Mouse (Mus musculus) left cerebral cortex, adult 9 months (tissue): Measurements from ENCODE around the gene Ddost.
"Not testable (repeated sequence)": the region's sequence is repeated elsewhere in the genome, so short reads cannot be mapped to it uniquely, and the experiment has no call there.

Source experiments
- DNase-seq, 2 experiments: peaks; one replicate each; pipeline ENCODE4 v3.0.0; 2022; ENCODE audit warnings: low spot score in 2 of 2

Ddost gene

DNA sequence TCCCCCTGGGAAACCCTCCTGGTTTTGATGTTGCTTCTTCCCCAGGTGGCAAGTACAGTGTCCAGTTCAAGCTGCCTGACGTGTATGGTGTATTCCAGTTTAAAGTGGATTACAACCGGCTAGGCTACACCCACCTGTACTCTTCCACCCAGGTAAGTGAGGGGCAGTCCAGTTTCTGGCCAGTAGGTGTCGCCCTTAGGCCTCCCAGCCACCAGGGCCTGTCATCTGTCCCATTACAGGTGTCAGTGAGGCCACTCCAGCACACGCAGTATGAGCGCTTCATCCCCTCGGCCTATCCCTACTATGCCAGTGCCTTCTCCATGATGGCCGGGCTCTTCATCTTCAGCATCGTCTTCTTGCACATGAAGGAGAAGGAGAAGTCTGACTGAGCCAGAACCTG lies 7.1 kb downstream of the Ddost start:
- peak in 1 of 2 experiments; percentile 55 for DNase-seq

DNA sequence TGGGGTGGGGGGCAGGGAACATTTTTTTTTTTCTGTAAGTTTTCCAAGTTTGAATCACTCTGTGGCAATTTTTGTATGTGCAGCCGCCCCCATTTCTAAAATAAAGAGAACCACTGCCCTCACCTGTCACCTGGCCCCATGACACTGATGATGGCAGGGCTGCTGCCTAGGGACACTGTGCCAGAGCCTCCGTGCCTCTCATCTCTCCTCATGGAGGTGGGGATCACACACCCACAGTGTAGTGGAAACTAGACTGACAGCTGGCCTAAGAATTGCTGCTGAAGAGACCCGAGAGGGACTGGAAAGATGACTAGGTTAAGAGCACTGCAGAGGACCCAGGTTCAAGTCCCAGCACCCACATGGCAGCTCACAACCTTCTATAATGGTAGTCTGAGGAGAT lies 7.6 kb downstream of the Ddost start:
- DNase-seq: no peak

DNA sequence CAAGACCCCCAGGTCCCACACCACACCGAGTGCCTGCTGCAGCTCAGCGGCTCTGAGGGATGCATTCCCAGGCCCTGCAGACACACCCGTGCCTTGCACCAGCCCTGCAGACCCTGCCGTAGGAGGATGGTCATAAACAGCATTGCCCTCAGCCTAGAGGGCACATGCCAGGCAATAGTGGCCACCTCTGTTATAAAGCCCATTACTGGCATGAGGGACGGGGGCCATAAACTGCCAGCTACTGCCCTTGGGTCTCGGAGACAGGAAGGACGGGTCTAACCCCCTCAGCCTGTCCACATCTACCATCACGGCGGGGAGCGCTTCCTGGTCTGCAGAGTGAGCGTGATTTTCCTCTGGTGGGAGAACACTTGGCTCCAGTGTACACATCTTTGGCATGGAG lies 8.5 kb downstream of the Ddost start:
- no peak for DNase-seq

DNA sequence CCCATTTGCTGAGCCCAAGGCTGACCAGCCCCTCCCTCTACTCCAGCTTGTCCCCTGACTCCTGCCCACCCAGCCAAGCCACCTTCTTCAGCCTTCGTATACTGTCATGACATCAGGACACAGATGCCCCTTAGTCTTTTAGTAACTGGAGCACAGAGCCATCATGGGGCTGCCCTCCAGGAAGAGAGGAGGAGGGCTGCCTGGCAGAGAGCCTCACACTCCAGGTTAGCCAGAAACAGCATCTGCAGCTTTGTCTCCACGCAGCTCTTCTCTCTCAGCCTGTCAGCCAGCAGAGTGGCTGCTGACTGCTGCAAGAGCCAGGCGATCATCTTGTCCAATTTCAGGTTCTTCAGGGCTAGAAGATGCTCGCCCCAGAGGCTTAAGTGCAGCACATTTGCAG lies 9.3 kb downstream of the Ddost start:
- DNase-seq: no peak

DNA sequence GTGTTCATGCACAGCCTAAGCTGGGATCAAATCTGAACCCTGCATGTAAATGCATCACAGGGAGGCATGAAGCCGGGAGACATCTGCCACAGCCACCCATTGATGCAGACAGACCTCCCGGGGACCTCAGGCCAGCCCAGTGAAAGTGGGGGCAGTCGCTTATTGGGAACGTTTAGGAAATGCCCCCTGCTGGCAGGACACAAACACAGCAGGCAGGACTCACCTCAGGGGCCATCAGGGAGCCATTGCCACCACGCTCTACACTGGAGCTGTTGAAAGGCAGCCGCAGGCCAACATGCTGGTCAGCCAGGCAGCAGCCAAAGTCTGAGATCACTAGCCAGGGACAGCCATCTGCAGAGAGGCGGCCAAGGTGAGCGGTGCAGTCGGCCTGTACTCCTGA lies 11.3 kb downstream of the Ddost start:
- no peak for DNase-seq

DNA sequence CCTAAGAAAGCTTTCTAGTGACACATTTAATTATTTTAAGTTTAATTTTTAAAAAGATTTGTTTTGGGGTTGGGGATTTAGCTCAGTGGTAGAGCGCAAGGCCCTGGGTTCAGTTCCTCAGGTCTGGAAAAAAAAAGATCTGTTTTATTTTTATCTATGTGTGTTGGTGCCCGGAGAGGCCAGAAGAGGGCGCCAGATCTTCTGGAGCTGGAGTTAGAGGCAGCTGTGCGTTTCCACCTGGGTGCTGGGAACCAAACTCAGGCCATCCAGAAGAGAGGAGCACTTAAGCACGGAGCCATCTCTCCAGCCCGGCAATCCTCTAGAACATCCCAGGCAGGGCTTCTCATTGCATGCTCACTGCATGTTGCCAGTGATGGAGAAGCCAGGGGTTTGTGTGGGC lies 11.8 kb downstream of the Ddost start:
- DNase-seq: no peak

DNA sequence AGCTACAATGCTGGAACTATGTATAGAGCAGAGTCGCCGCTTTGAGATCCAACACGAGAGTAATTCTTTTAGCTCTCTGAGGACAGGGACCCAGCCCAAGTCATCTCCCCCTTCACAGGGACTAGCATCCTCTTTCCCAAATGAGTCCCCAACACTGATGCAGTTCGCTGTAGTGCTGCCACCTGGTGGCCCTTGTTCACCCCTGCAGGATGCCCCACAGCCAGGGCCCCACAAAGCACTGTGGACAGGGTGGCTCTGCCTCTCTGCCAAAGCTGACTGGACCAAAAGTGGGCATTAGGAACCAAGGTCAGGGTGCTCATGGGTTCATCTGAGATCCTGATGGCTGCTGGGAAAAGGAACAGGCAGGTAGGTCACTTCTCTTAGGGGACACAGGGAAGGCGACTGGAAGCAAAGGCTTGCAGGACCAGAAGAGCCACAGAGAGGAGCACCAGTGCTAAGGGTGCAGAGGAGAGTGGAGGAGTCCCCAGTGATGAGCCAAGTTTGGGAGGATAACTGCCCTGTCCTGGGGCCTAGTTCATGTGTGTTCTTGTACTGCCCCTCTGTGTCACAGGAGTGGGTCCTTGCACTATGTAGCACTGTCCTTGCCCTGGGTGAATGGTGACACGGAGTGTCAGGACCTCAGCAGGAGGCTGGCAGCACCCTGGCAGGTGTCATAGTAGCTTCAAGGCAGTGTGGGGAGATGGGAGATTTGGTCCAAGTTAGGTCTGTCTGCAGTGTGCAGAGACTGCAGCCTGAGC lies 14.2 kb downstream of the Ddost start:
- peak in 1 of 2 experiments; percentile 57 for DNase-seq

DNA sequence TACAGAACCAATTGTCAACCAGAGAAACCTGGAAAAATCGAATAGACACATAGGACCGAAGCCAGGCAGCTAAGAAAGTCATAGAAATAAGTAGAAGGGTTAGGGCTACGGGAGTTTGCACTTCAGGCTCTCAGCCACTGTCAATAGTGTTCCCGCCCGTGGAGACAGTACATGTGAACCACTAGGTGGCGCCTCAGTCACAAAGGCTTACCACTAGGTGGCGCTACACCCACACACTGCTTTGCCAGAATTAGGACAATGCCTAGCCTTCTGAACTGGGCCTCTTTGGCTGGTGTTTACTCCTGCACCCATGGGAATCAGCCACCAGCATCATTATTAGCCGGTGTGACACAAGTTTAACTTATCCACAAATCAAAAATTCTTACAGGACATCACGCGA lies 15.0 kb downstream of the Ddost start:
- peak; percentile 64 to 92 for DNase-seq

DNA sequence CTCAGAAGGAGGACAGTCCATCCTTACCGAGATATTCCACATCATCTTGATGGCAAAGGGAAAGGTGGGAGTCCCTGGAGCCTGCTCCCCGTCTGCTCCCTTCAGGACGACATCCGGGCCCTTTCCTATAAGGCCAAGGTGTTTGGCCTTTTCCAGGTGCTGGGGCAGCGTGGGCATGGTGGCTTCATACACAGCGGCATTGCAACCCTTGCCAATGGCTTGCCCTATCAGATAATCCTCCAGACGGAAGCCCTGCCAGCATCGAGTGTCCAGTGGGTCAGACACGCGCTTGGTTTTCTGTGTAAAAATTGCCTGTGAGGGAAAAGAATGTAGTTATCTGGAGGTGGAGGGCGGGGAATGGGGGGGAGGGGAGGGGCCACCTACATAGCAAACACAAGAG lies 16.2 kb downstream of the Ddost start:
- DNase-seq: no peak

DNA sequence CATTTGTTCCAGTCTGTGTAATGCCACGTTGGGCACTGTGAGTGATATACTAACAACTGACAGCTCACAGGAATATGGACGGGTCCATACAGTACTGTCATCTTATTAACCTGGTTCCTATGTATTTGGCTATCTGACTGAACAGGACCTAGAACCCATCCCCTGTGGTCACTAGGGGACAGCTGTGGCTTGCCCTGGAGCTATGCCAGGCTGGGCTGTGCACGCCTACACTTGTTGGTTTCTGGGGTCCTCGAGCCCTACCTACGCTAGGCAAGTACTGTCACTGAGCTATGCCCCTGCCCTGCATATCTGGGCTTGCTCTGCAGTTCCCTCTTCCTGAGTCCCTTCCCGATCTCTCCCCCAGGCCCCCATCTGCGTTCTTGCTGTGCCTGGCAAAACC lies 17.0 kb downstream of the Ddost start:
- DNase-seq: no peak

DNA sequence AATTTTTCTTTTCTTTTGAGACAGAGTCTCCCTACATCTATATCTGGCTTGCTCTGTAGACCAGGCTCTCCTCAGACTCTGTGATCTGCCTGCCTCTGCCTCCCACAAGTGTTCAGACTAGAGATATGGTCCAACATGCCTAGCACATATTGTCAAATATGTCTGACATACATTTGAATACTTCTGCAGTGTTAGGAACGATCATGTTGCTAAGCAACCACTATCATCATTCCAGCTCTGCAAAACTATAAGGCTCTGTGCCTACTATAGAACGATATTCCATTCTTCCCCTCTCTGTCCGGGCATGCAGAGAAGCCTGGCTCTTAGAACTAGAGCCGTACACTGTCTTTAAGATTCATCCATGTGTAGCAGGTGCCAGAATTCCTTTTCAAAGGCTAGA lies 18.2 kb downstream of the Ddost start:
- DNase-seq: no peak

DNA sequence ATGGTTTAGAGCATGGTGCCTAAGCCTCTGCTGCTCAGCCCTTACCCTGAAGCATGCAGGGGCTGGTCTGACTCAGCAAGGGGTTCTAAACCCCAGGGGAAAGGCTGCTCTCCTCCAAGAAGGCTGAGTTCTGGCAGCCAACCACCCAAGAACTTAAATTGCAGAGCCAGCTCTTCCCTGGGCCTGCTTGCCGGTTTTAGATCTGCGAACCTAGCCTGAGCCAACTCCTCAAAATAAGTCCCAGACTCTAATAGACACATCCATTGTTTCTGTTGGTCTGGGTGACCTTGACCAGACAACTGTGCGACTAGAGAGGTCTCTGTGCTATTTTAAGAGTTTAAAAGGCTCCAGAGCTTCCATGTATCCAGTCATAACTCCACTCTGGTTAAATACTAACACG lies 19.2 kb downstream of the Ddost start:
- no peak for DNase-seq

DNA sequence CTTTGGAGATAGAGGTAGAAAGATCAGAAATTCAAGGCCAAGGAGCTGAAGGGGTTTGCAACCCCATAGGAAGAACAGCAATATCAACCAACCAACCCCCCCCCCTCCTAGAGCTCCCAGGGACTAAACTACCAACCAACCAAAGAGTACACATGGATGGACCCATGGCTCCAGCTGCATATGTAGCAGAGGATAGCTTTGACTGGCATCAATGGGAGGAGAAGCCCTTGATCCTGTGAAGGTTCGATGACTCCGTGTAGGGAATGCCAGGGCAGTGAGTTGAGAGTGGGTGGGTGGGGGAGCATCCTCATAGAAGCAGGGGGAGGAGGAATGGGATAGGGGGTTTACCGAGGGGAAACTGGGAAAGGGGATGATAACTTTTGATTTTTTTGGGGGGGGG lies 19.9 kb downstream of the Ddost start:
- no peak for DNase-seq

DNA sequence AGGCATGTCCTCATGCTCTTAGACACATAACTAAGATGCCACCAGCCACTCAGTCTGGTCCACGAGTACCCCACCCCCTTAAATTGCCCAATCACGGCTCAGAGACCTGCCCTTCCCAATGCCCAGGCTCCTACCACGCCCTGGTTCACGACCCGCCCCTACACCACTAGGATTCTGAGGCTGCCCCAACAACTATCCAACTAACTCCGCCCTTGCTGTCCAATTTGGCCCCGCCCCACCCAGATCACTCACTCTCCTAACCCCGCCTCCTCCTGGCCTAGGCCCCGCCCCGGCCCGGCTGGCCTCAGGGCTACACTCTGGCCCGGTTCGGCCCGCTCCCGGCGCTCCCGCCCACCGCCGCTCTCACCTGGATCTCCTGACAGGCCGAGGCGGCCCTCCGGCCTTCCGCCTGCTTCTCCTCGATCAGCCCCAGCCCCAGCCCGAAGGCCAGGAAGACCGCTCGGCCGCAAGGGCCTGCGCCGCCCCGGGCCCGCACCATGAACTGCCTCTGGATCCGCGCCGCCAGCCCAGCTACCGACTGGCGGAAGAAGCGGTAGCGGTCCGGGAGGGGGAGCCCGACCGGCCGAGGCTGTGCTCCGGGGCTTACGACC lies 21.0 kb downstream of the Ddost start:
- DNase-seq: peak; percentile 79 to 94

DNA sequence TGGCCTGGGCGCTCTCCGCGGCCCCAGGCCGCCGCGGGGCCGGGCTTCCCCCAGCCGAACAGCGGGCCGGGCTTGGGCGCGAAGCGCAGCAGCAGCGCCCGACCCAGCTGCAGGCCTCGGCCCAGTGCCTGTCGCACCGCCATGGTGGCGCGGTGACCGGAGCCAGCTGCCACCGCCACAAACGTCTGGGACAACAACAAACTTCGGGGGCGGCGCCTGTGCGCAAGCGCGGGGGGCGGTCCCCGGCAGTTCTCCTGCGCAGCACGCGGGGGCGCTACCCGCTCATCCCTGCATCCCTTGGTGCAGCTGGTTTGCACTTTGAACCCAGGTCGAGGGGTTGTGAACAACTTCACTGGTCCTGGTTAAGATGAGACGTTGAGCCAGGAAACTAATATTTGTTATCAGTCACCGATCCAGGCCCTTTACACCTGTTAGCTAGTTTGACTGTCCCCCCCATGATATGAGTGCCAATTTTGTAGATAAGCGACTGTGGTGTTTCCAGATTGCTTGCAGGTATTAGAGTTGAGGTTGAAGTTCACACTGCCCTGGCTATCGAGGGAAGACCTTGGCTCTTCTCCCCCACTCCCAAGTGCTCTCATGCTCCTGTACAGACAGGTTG lies 21.7 kb downstream of the Ddost start, which contains the start of gene Pink1:
Gene Pink1 (minus strand): TSS at position 231 of the 619 bp plus-strand sequence.
- peak; percentile 73 to 95 for DNase-seq

DNA sequence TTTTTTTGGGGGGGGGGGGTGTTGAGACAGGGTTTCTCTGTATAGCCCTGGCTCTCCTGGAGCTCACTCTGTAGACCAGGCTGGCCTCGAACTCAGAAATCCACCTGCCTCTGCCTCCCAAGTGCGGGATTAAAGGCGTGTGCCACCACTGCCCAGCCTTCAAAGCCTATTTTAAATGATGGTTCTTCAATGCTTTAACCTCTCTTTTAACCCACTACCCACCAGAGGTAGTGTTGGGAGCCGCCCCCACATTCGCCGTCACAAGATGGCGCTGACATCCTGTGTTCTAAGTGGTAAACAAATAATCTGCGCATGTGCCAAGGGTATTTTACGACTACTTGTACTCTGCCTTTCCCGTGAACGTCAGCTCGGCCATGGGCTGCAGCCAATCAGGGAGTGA lies 22.6 kb downstream of the Ddost start:
- DNase-seq: not testable (repeated sequence)

DNA sequence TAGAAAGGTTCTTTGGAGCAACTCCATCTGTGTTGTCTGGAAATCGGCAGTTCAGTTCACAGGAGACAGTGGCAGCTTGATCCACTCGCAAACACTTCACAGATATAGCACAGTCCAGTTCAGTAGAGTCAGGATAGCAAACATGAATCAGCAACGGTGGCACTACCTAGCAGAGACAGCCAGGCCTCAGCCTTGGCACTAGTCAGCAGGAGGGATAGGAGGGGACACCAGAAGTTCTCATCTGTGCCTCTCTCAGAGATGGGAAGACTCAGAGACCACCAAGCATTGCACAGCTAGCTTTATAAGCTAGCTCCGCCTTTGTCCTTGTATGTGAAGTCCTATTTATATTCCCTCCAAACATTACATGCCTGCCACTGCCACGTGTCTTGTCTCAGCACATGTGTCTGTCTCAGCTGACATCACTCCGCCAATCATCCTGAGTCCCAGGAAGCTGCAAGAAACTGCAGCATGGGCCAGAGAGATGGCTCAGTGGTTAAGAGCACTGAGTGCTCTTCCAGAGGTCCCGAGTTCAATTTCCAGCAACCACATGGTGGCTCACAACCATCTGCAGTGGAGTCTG lies 23.5 kb downstream of the Ddost start:
- no peak for DNase-seq

DNA sequence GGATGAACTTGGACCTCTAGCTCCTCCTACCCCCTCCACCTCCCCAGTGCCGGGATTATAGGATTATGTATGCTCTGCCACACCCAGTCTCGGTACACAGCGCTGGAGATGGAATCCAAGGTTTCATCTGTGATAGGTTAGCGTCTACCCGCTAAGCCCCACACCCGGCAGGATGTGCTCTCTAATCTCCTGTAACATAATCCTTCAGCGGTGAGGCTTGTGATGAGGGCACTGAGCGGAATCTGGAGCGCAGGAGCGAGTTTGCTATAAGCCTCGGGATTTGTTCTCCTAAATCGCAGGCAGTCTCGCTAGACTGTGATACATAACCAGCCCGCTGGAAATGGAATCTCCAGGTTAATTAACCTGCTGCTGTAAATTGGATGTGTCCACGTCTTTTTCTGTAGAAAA lies 25.7 kb downstream of the Ddost start:
- DNase-seq: no peak

DNA sequence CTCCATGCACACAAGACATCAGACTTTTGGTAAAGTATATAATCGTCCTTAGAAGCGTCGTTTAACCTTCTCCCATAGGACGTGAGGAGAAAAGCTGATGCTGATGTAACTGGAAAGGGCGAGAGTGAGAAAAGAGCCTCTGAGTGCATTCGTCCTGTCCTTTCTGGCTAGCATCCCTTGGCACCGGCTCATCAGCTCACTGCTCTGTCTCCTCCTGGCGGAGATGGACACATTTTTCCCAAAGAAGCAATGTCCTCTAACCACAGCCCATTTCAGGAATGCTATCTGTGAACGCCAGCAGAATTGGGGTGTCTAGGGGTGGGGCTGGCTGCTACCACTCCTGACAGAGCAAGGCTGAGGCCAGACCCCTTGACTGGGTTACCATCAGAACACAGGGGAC lies 27.1 kb downstream of the Ddost start:
- DNase-seq: no peak

DNA sequence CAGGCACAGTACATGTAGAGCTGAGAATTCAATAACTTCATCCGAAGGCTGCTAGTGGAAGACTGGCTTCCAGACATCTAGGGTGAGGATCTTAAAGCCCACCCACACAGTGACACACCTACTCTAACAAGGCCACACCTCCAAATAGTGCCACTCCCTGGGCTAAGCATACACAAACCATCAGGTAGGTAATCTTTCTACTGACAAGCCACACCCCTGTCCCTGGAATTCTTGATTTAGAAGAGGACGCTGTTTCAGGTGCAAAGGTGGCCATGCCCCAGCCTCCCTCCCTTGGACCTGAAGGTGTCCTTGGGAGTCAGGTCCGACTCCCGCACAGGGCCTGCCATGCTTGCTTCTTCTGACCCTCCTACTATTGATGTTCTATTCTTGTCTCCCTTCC lies 28.6 kb downstream of the Ddost start:
- DNase-seq: no peak

DNA sequence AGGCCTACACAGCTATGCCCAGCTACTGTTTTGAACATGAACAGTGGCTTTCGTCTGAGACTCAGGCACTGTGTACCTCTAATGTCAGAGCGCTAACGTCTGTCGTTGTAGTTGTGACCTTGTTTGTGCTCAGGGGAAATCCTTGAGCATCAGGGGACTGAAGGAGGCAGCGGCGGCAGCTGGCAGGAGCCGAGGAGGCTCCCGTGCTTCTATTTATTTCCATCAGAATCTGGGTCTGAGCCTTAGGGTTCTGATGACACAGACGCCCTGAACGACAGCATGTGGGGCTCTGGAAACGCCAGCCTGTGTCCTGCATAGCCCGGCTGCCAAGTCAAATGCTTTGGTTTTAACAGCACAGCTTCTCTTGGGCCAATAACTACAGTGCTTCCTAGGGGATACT lies 30.5 kb downstream of the Ddost start:
- no peak for DNase-seq

DNA sequence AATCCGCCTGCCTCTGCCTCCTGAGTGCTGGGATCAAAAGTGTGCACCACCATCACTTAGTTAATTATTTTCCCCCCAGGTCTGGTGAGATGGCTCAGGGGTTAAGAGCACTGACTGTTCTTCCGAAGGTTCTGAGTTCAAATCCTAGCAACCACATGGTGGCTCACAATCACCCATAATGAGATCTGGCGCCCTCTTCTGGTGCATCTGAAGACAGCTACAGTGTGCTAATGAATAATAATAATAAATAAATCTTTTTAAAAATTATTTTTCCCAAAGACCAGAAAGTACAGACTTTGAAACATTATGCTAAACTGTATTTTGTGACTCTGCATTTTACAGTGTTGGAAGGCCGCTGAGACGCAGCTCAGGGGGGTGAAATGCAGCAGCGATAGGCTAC lies 31.1 kb downstream of the Ddost start:
- no peak for DNase-seq

DNA sequence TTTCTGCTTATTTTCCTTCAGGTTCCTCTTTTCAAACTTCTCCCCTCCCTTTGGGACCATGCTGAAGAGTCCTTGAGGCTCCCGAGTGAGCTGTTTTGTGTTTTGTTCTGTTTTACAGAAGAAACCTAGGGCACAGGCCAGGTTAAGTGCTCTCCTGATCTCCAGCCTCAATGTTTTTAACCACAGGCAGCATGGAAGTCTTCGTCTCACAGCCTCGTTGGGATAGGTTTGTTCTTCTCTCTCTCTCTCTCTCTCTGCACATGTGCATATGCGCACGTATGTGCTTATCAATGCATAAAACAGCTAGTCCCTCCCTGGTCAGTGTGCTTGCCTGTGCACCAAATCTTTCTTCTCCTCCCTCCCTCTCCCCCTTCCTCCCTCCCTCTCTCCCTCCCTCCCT lies 32.3 kb downstream of the Ddost start:
- no peak for DNase-seq
